Mouse (Mus musculus) lung, postnatal 25 days (tissue): ENCODE results near the gene Lrmda.

Experiments used
- DNase-seq: peaks from one replicate; pipeline ENCODE4 v3.0.0; 2022; ENCODE audit warnings: low spot score

The Lrmda gene

GRCm38 (mm10) chr14:22043420-22043819 is 23.9 kb downstream of the Lrmda start:
- no peak for DNase-seq

DNA sequence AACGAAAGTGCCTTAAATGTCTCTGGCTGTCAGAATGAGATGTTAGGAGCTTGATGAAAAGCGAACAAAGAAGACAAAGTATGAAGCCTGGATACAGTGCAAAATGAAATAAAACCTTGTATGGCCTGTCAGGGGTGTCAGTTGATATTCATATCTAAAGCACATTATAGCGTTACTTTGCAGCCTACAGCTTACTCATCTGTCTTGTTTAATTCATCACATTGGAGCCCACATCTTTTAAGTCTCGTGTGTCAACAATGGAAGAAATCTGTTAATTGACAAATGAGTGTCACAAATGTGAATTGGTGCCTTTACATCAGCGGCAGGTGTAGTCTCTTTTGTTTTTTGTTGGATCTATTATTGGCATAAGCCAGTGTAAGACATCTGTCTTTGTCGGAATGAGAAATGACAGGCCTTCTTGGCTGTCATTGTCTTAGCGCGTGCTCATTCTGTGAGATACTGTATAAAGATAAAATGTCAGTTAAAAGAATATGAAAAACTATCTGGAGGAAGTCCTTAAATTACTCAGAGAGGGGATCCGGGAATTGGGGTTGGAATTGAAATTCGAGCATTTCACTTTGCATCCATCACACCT is 26.8 kb downstream of the Lrmda start:
- no peak for DNase-seq

DNA sequence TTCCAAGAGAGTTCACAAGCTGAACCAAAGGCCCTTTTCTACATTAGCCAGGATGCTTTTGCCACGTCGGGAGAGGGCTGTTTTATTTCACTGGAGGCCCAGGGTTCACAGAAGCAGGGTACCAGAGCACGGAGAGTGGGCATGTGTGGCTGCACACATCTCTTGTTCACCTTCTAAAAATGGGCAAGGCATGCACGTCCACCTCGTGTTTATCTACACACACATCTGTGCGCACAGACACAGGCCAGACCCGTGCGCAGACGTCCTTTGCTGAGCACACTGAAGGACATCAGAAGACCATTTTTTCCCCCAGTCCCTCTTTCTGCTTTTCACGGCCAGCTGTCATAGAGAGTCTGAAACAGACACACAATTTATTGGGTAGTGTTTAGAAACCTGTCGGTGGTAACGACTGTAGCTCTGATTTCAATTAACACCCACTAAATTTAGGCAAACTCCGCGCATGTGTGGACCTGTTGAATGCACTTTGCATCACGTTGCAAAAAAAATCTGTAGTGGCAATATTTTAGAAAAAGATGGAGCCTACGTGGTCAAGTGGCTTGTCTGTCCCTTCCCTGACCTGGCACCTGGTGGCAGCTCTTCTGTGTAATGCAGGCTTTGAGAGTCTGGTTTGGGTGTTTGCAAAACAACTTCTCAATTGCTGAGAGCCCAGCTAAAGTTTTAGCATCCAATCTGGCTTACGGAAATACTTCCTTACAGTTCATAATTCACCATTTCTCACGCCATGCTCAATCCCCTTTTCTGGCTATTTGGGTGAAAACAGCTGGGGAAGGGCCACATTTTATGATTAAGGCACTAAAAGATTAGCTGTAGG is 28.8 kb downstream of the Lrmda start:
- DNase-seq = no peak

GRCm38 (mm10) chr14:22048900-22049199 is 29.3 kb downstream of the Lrmda start:
- no peak for DNase-seq

- DNase-seq = no peak
Measured at GRCm38 (mm10) chr14:22049282-22049681, 29.8 kb downstream of the Lrmda start.

- DNase-seq = peak; percentile 16
Measured at GRCm38 (mm10) chr14:22051941-22052664, 32.6 kb downstream of the Lrmda start.

DNA sequence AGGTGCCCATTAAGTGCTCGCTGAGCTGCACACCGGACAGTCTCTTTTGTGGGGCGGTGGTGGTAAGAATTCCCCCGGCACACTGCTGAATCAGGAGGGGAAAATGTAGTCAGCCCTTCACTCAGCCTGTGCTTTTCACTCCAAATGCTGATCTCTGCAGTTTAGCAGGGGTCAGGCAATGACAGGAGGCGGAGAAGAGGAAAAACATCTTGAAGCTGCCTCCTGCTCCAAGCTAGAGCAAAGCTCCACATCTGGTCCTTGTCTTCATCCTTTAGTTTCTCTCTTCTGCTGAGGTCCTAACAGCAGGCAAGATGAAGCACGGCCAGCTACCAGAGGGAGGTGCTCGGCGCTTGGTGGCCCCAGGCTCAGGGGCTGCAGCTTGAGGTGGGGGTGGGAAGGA is 36.1 kb downstream of the Lrmda start:
- peak; percentile 26 for DNase-seq

GRCm38 (mm10) chr14:22056246-22056645 is 36.7 kb downstream of the Lrmda start:
- DNase-seq = no peak

DNA sequence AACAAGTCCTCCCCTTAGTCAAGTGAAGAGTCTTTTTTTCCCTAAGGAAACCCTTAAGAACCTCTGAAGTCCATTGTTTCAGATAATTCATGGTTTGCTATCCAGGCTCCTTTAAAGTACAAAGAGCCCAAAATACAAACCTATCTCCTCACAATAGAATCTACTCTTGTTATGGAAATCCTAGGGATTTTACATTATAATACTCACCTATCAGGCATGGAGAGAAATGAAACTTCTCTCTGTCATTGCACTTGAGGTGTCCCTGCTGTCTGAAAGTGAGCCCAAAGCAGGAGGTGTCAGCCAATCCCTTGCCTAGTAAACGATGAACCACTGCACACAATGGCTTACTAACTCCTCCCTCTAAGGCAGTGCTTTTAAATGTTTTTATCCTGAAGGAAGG is 39.2 kb downstream of the Lrmda start:
- DNase-seq = no peak

- DNase-seq = no peak
Measured at GRCm38 (mm10) chr14:22059348-22059861, 39.9 kb downstream of the Lrmda start.

- no peak for DNase-seq
Measured at GRCm38 (mm10) chr14:22060787-22061186, 41.3 kb downstream of the Lrmda start.

GRCm38 (mm10) chr14:22062117-22062855 is 42.8 kb downstream of the Lrmda start:
- no peak for DNase-seq

DNA sequence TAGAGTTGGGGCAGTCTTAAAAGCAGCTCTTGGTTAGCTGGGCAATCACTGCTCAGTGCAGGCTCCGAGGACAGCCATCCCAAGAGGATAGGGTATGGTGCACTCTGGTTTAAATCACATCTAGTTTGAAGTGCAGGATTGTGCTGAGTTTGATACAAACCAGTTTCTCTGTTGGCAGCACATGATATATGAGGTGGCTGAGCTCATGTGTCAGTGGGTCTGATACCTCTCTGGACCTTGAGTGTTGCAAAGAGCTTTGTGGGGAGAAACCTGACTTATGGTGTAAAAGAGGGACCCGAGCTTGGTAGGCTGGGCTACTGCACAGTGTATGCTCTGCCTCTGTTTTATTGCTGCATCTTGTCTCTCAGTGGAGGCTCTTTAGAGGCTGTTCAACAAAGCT is 49.7 kb downstream of the Lrmda start:
- DNase-seq = no peak

GRCm38 (mm10) chr14:22073385-22073784 is 53.9 kb downstream of the Lrmda start:
- no peak for DNase-seq

- no peak for DNase-seq
Measured at GRCm38 (mm10) chr14:22074229-22074628, 54.7 kb downstream of the Lrmda start.

- no peak for DNase-seq
Measured at GRCm38 (mm10) chr14:22083931-22084330, 64.4 kb downstream of the Lrmda start.

DNA sequence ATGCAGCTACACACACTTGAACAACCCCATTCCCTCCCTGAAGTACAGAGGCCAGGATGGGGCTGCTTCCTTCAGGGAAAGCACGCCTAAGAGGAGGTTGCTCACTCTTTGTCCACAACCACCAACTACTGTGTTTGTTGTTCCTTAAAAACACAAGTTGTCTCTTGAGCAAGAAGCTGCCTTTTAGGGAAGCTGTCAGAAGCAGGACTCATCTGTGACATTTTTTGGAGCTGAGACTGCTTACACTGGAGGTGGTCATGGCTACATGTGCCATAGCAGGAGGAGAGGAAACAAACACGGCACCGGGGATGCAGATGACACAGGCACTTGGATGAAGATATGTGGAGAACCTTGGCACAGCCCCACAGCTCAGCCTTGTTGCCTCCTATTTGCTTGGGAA is 65.9 kb downstream of the Lrmda start:
- peak; percentile 16 for DNase-seq

GRCm38 (mm10) chr14:22088604-22089003 is 69.1 kb downstream of the Lrmda start:
- DNase-seq = no peak

GRCm38 (mm10) chr14:22089331-22089730 is 69.8 kb downstream of the Lrmda start:
- no peak for DNase-seq

DNA sequence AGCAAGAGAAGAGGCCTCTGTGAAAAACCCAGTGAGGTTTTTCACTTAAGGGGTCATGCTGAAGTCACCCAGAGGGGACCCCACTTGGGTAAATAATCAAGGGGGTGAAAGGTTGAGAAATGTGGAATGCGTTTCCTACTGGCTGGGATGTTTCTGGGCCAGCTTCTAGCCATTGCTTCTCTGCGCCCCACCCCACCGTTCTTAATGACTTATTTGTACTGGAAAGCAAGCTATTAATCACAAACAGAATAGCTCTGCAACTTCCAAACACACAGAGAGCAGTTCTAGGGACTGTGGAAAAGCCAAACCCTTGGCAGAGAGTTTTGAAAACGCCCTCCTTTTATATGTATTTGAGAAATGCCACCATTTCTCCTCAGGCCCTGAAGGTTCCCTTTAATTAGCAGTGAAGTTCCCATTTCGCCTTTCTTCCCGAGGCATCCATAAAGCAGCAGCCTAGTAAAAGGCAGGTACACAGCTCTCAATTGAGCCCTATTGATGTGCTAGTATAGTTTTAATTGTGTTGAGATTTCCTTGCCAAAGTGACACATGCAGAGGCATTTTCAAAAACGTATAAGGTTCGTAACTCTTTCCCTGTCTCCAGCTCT is 70.5 kb downstream of the Lrmda start:
- peak; percentile 63 for DNase-seq

GRCm38 (mm10) chr14:22090778-22091211 is 71.3 kb downstream of the Lrmda start:
- no peak for DNase-seq

DNA sequence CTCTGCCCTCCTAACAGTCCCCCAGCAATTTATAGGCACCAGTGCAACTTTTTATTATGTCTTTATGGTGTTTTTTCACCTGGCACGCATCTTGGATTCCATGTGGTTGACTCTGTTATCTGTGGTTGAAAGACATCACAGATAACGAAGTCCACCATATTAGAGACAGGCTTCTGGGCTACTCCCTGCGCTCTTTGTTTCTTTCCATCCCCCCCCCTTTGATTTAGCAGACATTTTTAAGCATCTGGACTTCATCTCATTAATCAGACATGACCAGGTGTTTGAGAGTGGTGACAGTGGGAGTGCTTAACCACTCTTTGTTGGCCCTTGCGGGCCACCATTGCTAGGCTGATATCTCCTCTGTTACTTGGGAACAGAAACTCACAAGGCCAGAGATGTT is 71.8 kb downstream of the Lrmda start:
- DNase-seq = no peak
